Mouse (Mus musculus) C2C12 (cell line): ENCODE measurements around the gene Lbh. TPM values are rescaled to one million over a fixed set of nuclear protein-coding genes. Genes with fewer than 3 reads are reported as not detected.

ENCODE experiments used
- H3K27me3 ChIP-seq: one replicate; pipeline ENCODE4 v1.6.1; 2011; ENCODE audit not compliant: control insufficient read depth, insufficient read depth, insufficient read length
- H3K36me3 ChIP-seq: one replicate; pipeline ENCODE4 v1.6.1; 2011; ENCODE audit not compliant: control insufficient read depth, insufficient read depth
- H3K4me3 ChIP-seq: one replicate; pipeline ENCODE4 v1.5.1; 2011; ENCODE audit warnings: mild to moderate bottlenecking, control low read depth; ENCODE audit not compliant: poor library complexity, insufficient read depth, severe bottlenecking
- H3K79me2 ChIP-seq: one replicate; pipeline ENCODE4 v1.6.1; 2011; ENCODE audit not compliant: control insufficient read depth, insufficient read depth
- H3K79me3 ChIP-seq: one replicate; pipeline ENCODE4 v1.6.1; 2011; ENCODE audit warnings: low read depth, control low read depth
- H3ac ChIP-seq: one replicate; pipeline ENCODE3; 2011; ENCODE audit warnings: low read depth; ENCODE audit not compliant: control insufficient read depth, insufficient read length
- CEBPB ChIP-seq: IDR thresholded peaks from one replicate; pipeline ENCODE4 v1.6.1; 2011; ENCODE audit warnings: low read depth, mild to moderate bottlenecking, control low read depth, moderate library complexity
- CTCF ChIP-seq: IDR thresholded peaks from one replicate; pipeline ENCODE4 v1.5.1; 2011; ENCODE audit not compliant: control insufficient read depth, insufficient read depth, insufficient read length
- FOSL1 ChIP-seq: IDR thresholded peaks from one replicate; pipeline ENCODE4 v1.8.0; 2011; ENCODE audit warnings: mild to moderate bottlenecking, low read length; ENCODE audit not compliant: poor library complexity, insufficient read depth, severe bottlenecking
- MAX ChIP-seq: IDR thresholded peaks from one replicate; pipeline ENCODE4 v1.6.1; 2011; ENCODE audit warnings: mild to moderate bottlenecking, control low read depth
- MYOD1 ChIP-seq: IDR thresholded peaks from one replicate; pipeline ENCODE4 v1.6.1; 2011; ENCODE audit warnings: low read depth; ENCODE audit not compliant: control insufficient read depth, insufficient read length
- MYOG ChIP-seq: IDR thresholded peaks from one replicate; pipeline ENCODE4 v1.6.1; 2011; ENCODE audit not compliant: control insufficient read depth, insufficient read length; ENCODE audit errors: extremely low read depth
- USF1 ChIP-seq: IDR thresholded peaks from one replicate; pipeline ENCODE4 v1.6.1; 2011; ENCODE audit warnings: low read depth, mild to moderate bottlenecking, control low read depth, moderate library complexity
- polyA plus RNA-seq: library from polyadenylated mRNA; unstranded; fragments of >200 nt; fragmentation: generic; extraction: Trizol; gene quantifications from one replicate; pipeline ENCODE4 v1.2.1, GENCODE M21; 2012; ENCODE audit warnings: missing spikeins

Lbh gene
- polyA plus RNA-seq, 1 experiment = 38.4 TPM

- TF ChIP-seq CTCF (no peak), USF1 (no peak), MYOG (no peak), CEBPB (no peak), MYOD1 (no peak), MAX (no peak), FOSL1 (no peak)
- H3K79me3 ChIP-seq = no peaks in the 10 kb centered on the region
- H3K27me3 ChIP-seq = no peaks in the 10 kb centered on the region
- H3K79me2 ChIP-seq = no peaks in the 10 kb centered on the region
- H3K36me3 ChIP-seq = no peaks in the 10 kb centered on the region
- H3ac ChIP-seq = no peak overlapping the region
- no peak overlapping the region for H3K4me3 ChIP-seq
Measured at GRCm38 (mm10) chr17:72953811-72954685, 35.9 kb downstream of the Lbh start.

- Histone ChIP-seq H3K36me3 (no peaks in the 10 kb centered on the region), H3ac (no peak overlapping the region), H3K4me3 (no peak overlapping the region), H3K79me2 (no peaks in the 10 kb centered on the region), H3K79me3 (no peaks in the 10 kb centered on the region), H3K27me3 (no peaks in the 10 kb centered on the region)
- no peak for TF ChIP-seq CTCF
- TF ChIP-seq USF1 = no peak
- no peak for TF ChIP-seq MYOG
- TF ChIP-seq MAX = peak; percentile 7
- no peak for TF ChIP-seq MYOD1
- peak; percentile 78 for TF ChIP-seq FOSL1
- peak; percentile 12 for TF ChIP-seq CEBPB
Measured at GRCm38 (mm10) chr17:72955534-72955933, 37.4 kb downstream of the Lbh start.

GRCm38 (mm10) chr17:72957016-72957415 lies 38.9 kb downstream of the Lbh start:
- no peak overlapping the region for H3ac ChIP-seq
- H3K79me3 ChIP-seq = no peaks in the 10 kb centered on the region
- H3K79me2 ChIP-seq = no peaks in the 10 kb centered on the region
- no peak for TF ChIP-seq MYOG
- TF ChIP-seq CTCF = no peak
- no peak for TF ChIP-seq FOSL1
- no peak for TF ChIP-seq USF1
- TF ChIP-seq MAX = no peak
- TF ChIP-seq CEBPB = no peak
- TF ChIP-seq MYOD1 = no peak
- no peaks in the 10 kb centered on the region for H3K27me3 ChIP-seq
- H3K4me3 ChIP-seq = no peak overlapping the region
- H3K36me3 ChIP-seq = no peaks in the 10 kb centered on the region

GRCm38 (mm10) chr17:72958886-72959285 lies 40.8 kb downstream of the Lbh start:
- TF ChIP-seq MAX (peak; percentile 54), FOSL1 (peak; percentile 11), CTCF (no peak), CEBPB (no peak), MYOD1 (no peak)

GRCm38 (mm10) chr17:72959497-72960039 lies 41.5 kb downstream of the Lbh start:
- peak; percentile 8 for TF ChIP-seq MYOD1
- no peak for TF ChIP-seq MYOG
- TF ChIP-seq FOSL1 = peak; percentile 33

More at GRCm38 (mm10) chr17:72958886-72959285, 40.8 kb downstream of the Lbh start:
- Histone ChIP-seq H3K79me2 (no peaks in the 10 kb centered on the region), H3ac (peak overlapping the region; percentile 27), H3K27me3 (no peaks in the 10 kb centered on the region), H3K36me3 (no peaks in the 10 kb centered on the region), H3K4me3 (no peak overlapping the region), H3K79me3 (no peaks in the 10 kb centered on the region)

More at GRCm38 (mm10) chr17:72959497-72960039, 41.5 kb downstream of the Lbh start:
- Histone ChIP-seq H3K79me2 (no peaks in the 10 kb centered on the region), H3ac (peak overlapping the region; percentile 24), H3K27me3 (no peaks in the 10 kb centered on the region), H3K79me3 (no peaks in the 10 kb centered on the region), H3K36me3 (no peaks in the 10 kb centered on the region), H3K4me3 (no peak overlapping the region)
